Mouse (Mus musculus) midbrain, embryonic 14.5 days (tissue): Measurements from ENCODE around the gene Dapk1. TPM values are rescaled to one million over a fixed set of nuclear protein-coding genes. Genes with fewer than 3 reads are reported as not detected.

Source experiments
- ATAC-seq: fragments of 200-750 bp; cut with Nextera tagmentation; 2 replicates; pipeline ENCODE4 v1.8.0; 2017; ENCODE audit warnings: moderate number of reproducible peaks, moderate library complexity; ENCODE audit not compliant: low FRiP score, low TSS enrichment
- DNase-seq: peaks from one replicate; pipeline ENCODE4 v3.0.0-alpha.2; 2015
- H3K27ac ChIP-seq: fragments of 300-500 bp; sonication (generic); replicated peaks from 2 replicates; pipeline ENCODE4 v1.5.1; 2014; ENCODE audit warnings: mild to moderate bottlenecking, low read depth, low read length, moderate library complexity
- H3K27me3 ChIP-seq: fragments of 300-500 bp; sonication (generic); 2 replicates; pipeline ENCODE4 v1.6.1; 2014; ENCODE audit warnings: low read length, control low read depth, mixed read lengths; ENCODE audit not compliant: control insufficient read depth, insufficient read depth
- H3K36me3 ChIP-seq: fragments of 300-500 bp; sonication (generic); 2 replicates; pipeline ENCODE4 v1.6.1; 2014; ENCODE audit warnings: low read length, control low read depth; ENCODE audit not compliant: control insufficient read depth, insufficient read depth
- H3K4me1 ChIP-seq: fragments of 300-500 bp; sonication (generic); 2 replicates; pipeline ENCODE4 v1.6.1; 2014; ENCODE audit warnings: mild to moderate bottlenecking, antibody characterized with exemption, low read length, control low read depth; ENCODE audit not compliant: control insufficient read depth, insufficient read depth
- H3K4me2 ChIP-seq: fragments of 300-500 bp; sonication (generic); 2 replicates; pipeline ENCODE4 v1.6.1; 2014; ENCODE audit warnings: mild to moderate bottlenecking, low read length, moderate library complexity
- H3K4me3 ChIP-seq: fragments of 300-500 bp; sonication (generic); replicated peaks from 2 replicates; pipeline ENCODE4 v1.5.1; 2014; ENCODE audit warnings: low read depth, low read length
- H3K9ac ChIP-seq: fragments of 300-500 bp; sonication (generic); replicated peaks from 2 replicates; pipeline ENCODE4 v1.6.1; 2014; ENCODE audit warnings: mild to moderate bottlenecking, low read length, moderate library complexity
- H3K9me3 ChIP-seq: fragments of 300-500 bp; sonication (generic); 2 replicates; pipeline ENCODE4 v1.6.1; 2016; ENCODE audit warnings: low read length, control low read depth, mixed read lengths; ENCODE audit not compliant: control insufficient read depth
- WGBS: fragments of 180-500 bp; shearing (Covaris S2); extraction: QIAGEN DNeasy Blood & Tissue Kit; methylation state at CpG from one replicate; pipeline ENCODE4 v1.1.7; 2014; 5-methylcytosine and 5-hydroxymethylcytosine counted together
- polyA plus RNA-seq: library from polyadenylated mRNA; unstranded; fragments of >200 nt; fragmentation: Nextera tagmentation; extraction: Ambion mirVana; gene quantifications from 2 replicates; pipeline ENCODE4 v1.2.1, GENCODE M21; 2014

Gene Dapk1
- polyA plus RNA-seq, 1 experiment from 2014 or later: 42.4 TPM

- peaks cover 5% of the 10 kb centered on the region; the same call in 1 of the 2 replicates for H3K36me3 ChIP-seq
- no peak overlapping the region for H3K4me3 ChIP-seq
- DNase-seq (no peak), ATAC-seq (no peak)
- H3K27me3 ChIP-seq: no peaks in the 10 kb centered on the region
- no peak overlapping the region for H3K9ac ChIP-seq
- H3K9me3 ChIP-seq: no peaks in the 10 kb centered on the region
- H3K4me1 ChIP-seq: 0 out of 2 replicates have a peak, but pooled peaks cover 5% of the 10 kb centered on the region
- no peak overlapping the region for H3K27ac ChIP-seq
- whole genome bisulfite sequencing: 78% methylated on average over 3 of the region's 3 CpGs
- no peak overlapping the region for H3K4me2 ChIP-seq
These were observed 62.3 kb downstream of the Dapk1 start for GRCm38 (mm10) chr13:60664058-60664457.

- H3K27ac ChIP-seq: no peak overlapping the region
- no peak for ATAC-seq
- 88% methylated on average over 10 of the region's 10 CpGs for WGBS
- H3K4me3 ChIP-seq: no peak overlapping the region
- H3K4me2 ChIP-seq: no peak overlapping the region
- DNase-seq: no peak
- H3K4me1 ChIP-seq: 0 out of 2 replicates have a peak, but pooled peaks cover 5% of the 10 kb centered on the region
- H3K9me3 ChIP-seq: no peaks in the 10 kb centered on the region
- H3K27me3 ChIP-seq: no peaks in the 10 kb centered on the region
- no peak overlapping the region for H3K9ac ChIP-seq
- no peaks in the 10 kb centered on the region for H3K36me3 ChIP-seq
These were observed 63.1 kb downstream of the Dapk1 start for GRCm38 (mm10) chr13:60664816-60665215.

GRCm38 (mm10) chr13:60665402-60665801 lies 63.7 kb downstream of the Dapk1 start:
- H3K4me1 ChIP-seq: 0 out of 2 replicates have a peak, but pooled peaks cover 5% of the 10 kb centered on the region
- H3K4me2 ChIP-seq: no peak overlapping the region
- no peak overlapping the region for H3K4me3 ChIP-seq
- H3K36me3 ChIP-seq: no peaks in the 10 kb centered on the region
- H3K27ac ChIP-seq: no peak overlapping the region
- WGBS: 96% methylated on average over 4 of the region's 4 CpGs
- DNase-seq: no peak
- no peaks in the 10 kb centered on the region for H3K27me3 ChIP-seq
- no peak for ATAC-seq
- H3K9ac ChIP-seq: no peak overlapping the region
- H3K9me3 ChIP-seq: no peaks in the 10 kb centered on the region

- H3K36me3 ChIP-seq: no peaks in the 10 kb centered on the region
- no peak overlapping the region for H3K9ac ChIP-seq
- H3K27me3 ChIP-seq: no peaks in the 10 kb centered on the region
- DNase-seq: no peak
- H3K27ac ChIP-seq: no peak overlapping the region
- ATAC-seq: no peak
- H3K4me2 ChIP-seq: no peak overlapping the region
- 87% methylated on average over 6 of the region's 6 CpGs for WGBS
- H3K4me1 ChIP-seq: 0 out of 2 replicates have a peak, but pooled peaks cover 5% of the 10 kb centered on the region
- H3K9me3 ChIP-seq: no peaks in the 10 kb centered on the region
- no peak overlapping the region for H3K4me3 ChIP-seq
These were observed 66.3 kb downstream of the Dapk1 start for GRCm38 (mm10) chr13:60668036-60668435.

- Histone ChIP-seq H3K9me3 (no peaks in the 10 kb centered on the region), H3K4me2 (no peak overlapping the region), H3K4me1 (no peaks in the 10 kb centered on the region), H3K36me3 (no peaks in the 10 kb centered on the region), H3K9ac (no peak overlapping the region), H3K27ac (no peak overlapping the region), H3K4me3 (no peak overlapping the region), H3K27me3 (no peaks in the 10 kb centered on the region)
- DNase-seq (no peak), ATAC-seq (no peak)
- WGBS: 71% methylated on average over 10 of the region's 10 CpGs
These were observed 68.9 kb downstream of the Dapk1 start for GRCm38 (mm10) chr13:60670605-60671004.

GRCm38 (mm10) chr13:60671235-60671634 lies 69.5 kb downstream of the Dapk1 start:
- 56% methylated on average over 10 of the region's 10 CpGs for WGBS
- Histone ChIP-seq H3K4me2 (no peak overlapping the region), H3K27me3 (no peaks in the 10 kb centered on the region), H3K9me3 (no peaks in the 10 kb centered on the region), H3K27ac (no peak overlapping the region), H3K36me3 (no peaks in the 10 kb centered on the region), H3K9ac (no peak overlapping the region), H3K4me1 (no peaks in the 10 kb centered on the region), H3K4me3 (no peak overlapping the region)
- DNase-seq (no peak), ATAC-seq (no peak)

GRCm38 (mm10) chr13:60672287-60672686 lies 70.5 kb downstream of the Dapk1 start:
- no peak for ATAC-seq
- H3K27me3 ChIP-seq: no peaks in the 10 kb centered on the region
- no peak overlapping the region for H3K9ac ChIP-seq
- H3K27ac ChIP-seq: no peak overlapping the region
- H3K4me1 ChIP-seq: no peaks in the 10 kb centered on the region
- WGBS: 94% methylated on average over 8 of the region's 8 CpGs
- H3K4me3 ChIP-seq: no peak overlapping the region
- H3K36me3 ChIP-seq: no peaks in the 10 kb centered on the region
- DNase-seq: no peak
- no peaks in the 10 kb centered on the region for H3K9me3 ChIP-seq
- H3K4me2 ChIP-seq: no peak overlapping the region

GRCm38 (mm10) chr13:60672882-60673675 lies 71.3 kb downstream of the Dapk1 start:
- Histone ChIP-seq H3K4me1 (no peaks in the 10 kb centered on the region), H3K9me3 (no peaks in the 10 kb centered on the region), H3K4me2 (no peak overlapping the region), H3K27ac (no peak overlapping the region), H3K36me3 (no peaks in the 10 kb centered on the region), H3K9ac (no peak overlapping the region), H3K27me3 (no peaks in the 10 kb centered on the region), H3K4me3 (no peak overlapping the region)
- WGBS: 92% methylated on average over 11 of the region's 11 CpGs
- ATAC-seq (no peak), DNase-seq (no peak)

- H3K9me3 ChIP-seq: no peaks in the 10 kb centered on the region
- no peak overlapping the region for H3K27ac ChIP-seq
- DNase-seq (no peak), ATAC-seq (no peak)
- H3K4me2 ChIP-seq: no peak overlapping the region
- H3K4me3 ChIP-seq: no peak overlapping the region
- 50% methylated on average over 2 of the region's 2 CpGs for WGBS
- no peak overlapping the region for H3K9ac ChIP-seq
- H3K4me1 ChIP-seq: no peaks in the 10 kb centered on the region
- no peaks in the 10 kb centered on the region for H3K27me3 ChIP-seq
- no peaks in the 10 kb centered on the region for H3K36me3 ChIP-seq
These were observed 72.6 kb downstream of the Dapk1 start for GRCm38 (mm10) chr13:60674301-60674700.
